Mouse (Mus musculus) ES-Bruce4 (cell line): Measurements from ENCODE around the gene Zbed4. TPM values are rescaled to one million over a fixed set of nuclear protein-coding genes. Genes with fewer than 3 reads are reported as not detected.
A peak's percentile ranks its signal among the peaks of the same experiment; 100 is the strongest.

Experiments
- H3K27ac ChIP-seq: 2 replicates; pipeline ENCODE4 v1.5.1; 2012; ENCODE audit warnings: low read length, inconsistent platforms; ENCODE audit not compliant: insufficient read depth
- H3K27me3 ChIP-seq: 2 replicates; pipeline ENCODE4 v1.6.1; 2012; ENCODE audit warnings: mild to moderate bottlenecking, low read length, inconsistent platforms; ENCODE audit not compliant: control insufficient read depth, poor library complexity, insufficient read depth, severe bottlenecking
- H3K36me3 ChIP-seq: 2 replicates; pipeline ENCODE4 v1.6.1; 2012; ENCODE audit warnings: inconsistent platforms, mild to moderate bottlenecking, low read length, moderate library complexity; ENCODE audit not compliant: control insufficient read depth, poor library complexity, insufficient read depth, severe bottlenecking
- H3K4me1 ChIP-seq: one replicate; pipeline ENCODE4 v1.8.1; 2011; ENCODE audit warnings: low read length; ENCODE audit not compliant: control insufficient read depth, insufficient read depth
- H3K4me3 ChIP-seq: 2 replicates; pipeline ENCODE4 v1.5.1; 2011; ENCODE audit warnings: low read depth, mild to moderate bottlenecking, low read length
- H3K9ac ChIP-seq: 2 replicates; pipeline ENCODE4 v1.6.1; 2012; ENCODE audit warnings: low read depth, mild to moderate bottlenecking, inconsistent platforms; ENCODE audit not compliant: poor library complexity, severe bottlenecking
- H3K9me3 ChIP-seq: replicated peaks from 2 replicates; pipeline ENCODE4 v1.6.1; 2012; ENCODE audit warnings: mild to moderate bottlenecking, low read length, inconsistent platforms; ENCODE audit not compliant: control insufficient read depth, poor library complexity, insufficient read depth, severe bottlenecking
- CTCF ChIP-seq: IDR thresholded peaks from one replicate; pipeline ENCODE4 v1.8.1; 2011; ENCODE audit warnings: low read depth, low read length
- EP300 ChIP-seq: IDR thresholded peaks from 2 replicates; pipeline ENCODE4 v1.6.1; 2011; ENCODE audit warnings: low read depth, low read length; ENCODE audit not compliant: insufficient read depth
- POLR2A ChIP-seq: IDR thresholded peaks from one replicate; pipeline ENCODE4 v1.8.1; 2011; ENCODE audit warnings: low read length; ENCODE audit not compliant: insufficient read depth
- polyA plus RNA-seq: library from polyadenylated mRNA; stranded (reverse); fragments of >200 nt; gene quantifications from 2 replicates; pipeline ENCODE4 v1.2.4, GENCODE M21; 2011; ENCODE audit warnings: low read depth; ENCODE audit not compliant: missing spikeins, insufficient read depth, insufficient read length

Gene Zbed4
- polyA plus RNA-seq, 1 experiment = 44.5 TPM

DNA sequence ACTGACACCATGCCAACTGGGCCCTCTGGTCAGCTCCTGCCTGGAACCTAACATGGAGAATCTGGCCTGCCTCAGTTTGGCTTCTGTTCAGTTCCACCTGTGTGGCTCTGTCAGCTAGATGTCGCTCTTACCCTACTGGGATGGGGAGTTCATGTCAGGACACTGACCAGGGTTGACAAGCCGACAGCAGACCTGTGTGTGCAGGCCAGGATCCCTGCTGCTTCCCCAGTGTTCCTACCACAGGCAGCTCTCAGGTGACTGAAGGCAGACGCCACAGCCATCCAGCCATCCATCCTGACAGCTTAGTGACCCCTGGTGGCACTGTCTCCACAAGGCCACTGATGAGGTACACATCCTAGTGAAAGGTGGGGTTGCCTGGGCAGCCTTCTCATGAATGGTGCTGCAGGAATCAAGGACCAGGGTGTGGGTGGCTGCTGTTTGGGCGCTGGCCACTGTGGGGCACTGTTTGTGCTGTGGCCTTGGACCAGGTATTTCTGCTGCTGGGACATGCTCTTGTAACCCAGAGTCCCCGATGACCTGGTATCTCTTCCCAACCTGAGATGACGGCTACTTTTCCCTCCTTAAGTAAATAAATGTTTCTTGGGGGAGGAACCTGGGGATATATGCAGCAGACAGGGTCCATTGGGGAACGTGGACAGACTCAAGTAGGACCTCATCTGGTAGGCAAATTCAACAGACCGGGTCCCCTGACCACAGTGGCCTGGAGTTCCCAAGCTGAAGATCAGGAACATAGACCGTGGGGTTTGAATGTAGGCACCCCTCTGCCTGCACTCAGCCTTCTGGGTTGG, 76.7 kb downstream of the Zbed4 start:
- no peak overlapping the region for H3K27ac ChIP-seq
- no peak overlapping the region for H3K4me3 ChIP-seq
- H3K36me3 ChIP-seq = peaks cover 4% of the 10 kb centered on the region; the same call in 1 of the 2 replicates
- H3K9me3 ChIP-seq = no peaks in the 10 kb centered on the region
- H3K4me1 ChIP-seq = peaks cover 2% of the 10 kb centered on the region
- TF ChIP-seq POLR2A = no peak
- peak; percentile 38; the same call in 1 of the 2 replicates for TF ChIP-seq EP300
- peak; percentile 79 for TF ChIP-seq CTCF
- no peaks in the 10 kb centered on the region for H3K27me3 ChIP-seq
- no peak overlapping the region for H3K9ac ChIP-seq

GRCm38 (mm10) chr15:88828800-88829705, 77.6 kb downstream of the Zbed4 start:
- Histone ChIP-seq H3K36me3 (peaks cover 4% of the 10 kb centered on the region; the same call in 1 of the 2 replicates), H3K27ac (no peak overlapping the region), H3K9me3 (no peaks in the 10 kb centered on the region), H3K27me3 (no peaks in the 10 kb centered on the region), H3K4me3 (no peak overlapping the region), H3K9ac (no peak overlapping the region), H3K4me1 (peaks cover 2% of the 10 kb centered on the region)
- TF ChIP-seq CTCF = peak; percentile 95
- TF ChIP-seq POLR2A = no peak

DNA sequence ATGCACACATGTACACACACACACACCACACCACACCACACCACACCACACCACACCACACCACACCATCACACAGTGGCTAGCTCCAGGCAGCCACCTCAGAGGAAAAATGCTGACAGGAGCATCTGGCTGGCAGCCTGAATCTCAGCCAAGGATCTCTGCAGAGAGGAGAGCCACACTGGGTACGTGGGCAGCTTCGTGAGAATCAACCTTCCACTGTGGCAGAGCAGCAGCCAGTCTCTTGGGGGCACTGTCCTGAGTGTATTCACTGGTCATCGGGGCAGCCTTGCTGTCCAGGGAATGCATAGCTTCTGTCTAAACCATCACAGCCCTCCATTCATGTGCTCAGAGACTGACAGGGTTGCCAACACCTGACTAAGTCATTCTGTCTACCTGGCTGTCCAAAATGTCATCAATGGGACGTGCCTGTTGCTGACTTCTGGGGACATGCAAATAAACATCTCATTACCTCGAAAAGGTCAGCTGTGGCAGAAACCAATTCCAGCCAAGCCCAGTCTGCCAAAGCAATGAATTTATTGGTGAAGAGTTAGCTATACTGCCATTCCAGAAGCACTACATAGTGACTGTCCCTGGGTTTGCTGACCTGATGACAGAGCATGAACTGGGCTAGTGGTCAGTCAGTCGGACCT, 78.5 kb downstream of the Zbed4 start:
- no peak overlapping the region for H3K9ac ChIP-seq
- no peak overlapping the region for H3K27ac ChIP-seq
- H3K36me3 ChIP-seq = peaks cover 4% of the 10 kb centered on the region; the same call in 1 of the 2 replicates
- H3K27me3 ChIP-seq = no peaks in the 10 kb centered on the region
- no peaks in the 10 kb centered on the region for H3K9me3 ChIP-seq
- no peak overlapping the region for H3K4me3 ChIP-seq
- peaks cover 2% of the 10 kb centered on the region for H3K4me1 ChIP-seq
- TF ChIP-seq POLR2A (no peak), CTCF (no peak), EP300 (no peak)

GRCm38 (mm10) chr15:88830696-88831095, 79.2 kb downstream of the Zbed4 start:
- H3K27ac ChIP-seq = no peak overlapping the region
- no peaks in the 10 kb centered on the region for H3K36me3 ChIP-seq

DNA sequence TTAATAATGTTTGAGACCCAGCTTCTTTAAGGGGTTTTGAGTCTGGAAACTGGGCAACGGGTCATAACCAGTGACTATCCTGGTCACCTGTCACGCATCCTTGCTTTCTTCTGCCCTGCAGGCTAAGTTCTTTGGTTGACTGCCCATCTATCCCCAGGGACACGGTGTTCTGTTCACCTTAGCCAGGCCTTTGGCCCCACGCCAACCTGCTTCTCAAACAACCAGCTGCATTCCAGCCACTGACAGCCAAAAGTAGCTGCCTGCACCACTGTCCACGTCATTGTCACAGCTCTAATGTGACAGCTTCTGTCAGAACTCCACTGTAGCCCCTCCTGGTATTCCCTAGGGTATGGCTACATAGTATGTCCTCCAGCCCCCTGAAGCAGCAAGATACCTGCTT, 80.0 kb downstream of the Zbed4 start:
- no peak for TF ChIP-seq CTCF
- no peak for TF ChIP-seq EP300
- TF ChIP-seq POLR2A = no peak
- Histone ChIP-seq H3K9me3 (no peaks in the 10 kb centered on the region), H3K36me3 (no peaks in the 10 kb centered on the region), H3K4me3 (no peak overlapping the region), H3K27ac (no peak overlapping the region), H3K4me1 (peaks cover 2% of the 10 kb centered on the region), H3K27me3 (no peaks in the 10 kb centered on the region), H3K9ac (no peak overlapping the region)

More at GRCm38 (mm10) chr15:88830696-88831095, 79.2 kb downstream of the Zbed4 start:
- H3K4me3 ChIP-seq = no peak overlapping the region
- H3K4me1 ChIP-seq = peaks cover 2% of the 10 kb centered on the region
- H3K9me3 ChIP-seq = no peaks in the 10 kb centered on the region
- no peak overlapping the region for H3K9ac ChIP-seq
- no peaks in the 10 kb centered on the region for H3K27me3 ChIP-seq
- TF ChIP-seq EP300 = no peak
- no peak for TF ChIP-seq CTCF
- no peak for TF ChIP-seq POLR2A
